Mouse (Mus musculus): ENCODE data around the gene Zfp819. TPM values are rescaled to one million over a fixed set of nuclear protein-coding genes. Genes with fewer than 3 reads are reported as not detected.
"Not testable (repeated sequence)": the region's sequence is repeated elsewhere in the genome, so short reads cannot be mapped to it uniquely, and the experiment has no call there.

Zfp819 gene
- total RNA-seq, 2 experiments from 2014 or later = 0.27 TPM; not detected in 1

- no peak for DNase-seq
These were observed 36.2 kb downstream of the Zfp819 start for GRCm38 (mm10) chr7:43643046-43643652.

GRCm38 (mm10) chr7:43652683-43653082, 45.7 kb downstream of the Zfp819 start:
- DNase-seq = no peak

GRCm38 (mm10) chr7:43654519-43654918, 47.5 kb downstream of the Zfp819 start:
- DNase-seq = no peak

- DNase-seq = no peak
These were observed 49.3 kb downstream of the Zfp819 start for GRCm38 (mm10) chr7:43656232-43656631.

GRCm38 (mm10) chr7:43660002-43660401, 53.0 kb downstream of the Zfp819 start, which contains the start of gene Siglece:
TSS of gene Siglece (minus strand) at chr7:43660161.
- DNase-seq = no peak

GRCm38 (mm10) chr7:43662804-43663203, 55.8 kb downstream of the Zfp819 start:
- no peak for DNase-seq

- not testable (repeated sequence) for DNase-seq
These were observed 60.3 kb downstream of the Zfp819 start for GRCm38 (mm10) chr7:43667221-43667620.

Other genes with a start within 250 kb of the Zfp819 start
- gene Siglecg, start 199.0 kb upstream of the Zfp819 start, total RNA-seq (2021) = 1 to 10 TPM; 1.4 to 1.9 TPM
- not detected for gene Lim2, start 179.5 kb upstream of the Zfp819 start, total RNA-seq (2021)
- 1 to 10 TPM; 1.3 to 2.1 TPM for gene Nkg7, start 170.1 kb upstream of the Zfp819 start, total RNA-seq (2021)
- gene Cldnd2, start 166.4 kb upstream of the Zfp819 start, total RNA-seq (2021) = not detected
- gene Etfb, start 163.1 kb upstream of the Zfp819 start, total RNA-seq (2021) = 1,000 to 10,000 TPM; 1,536 to 1,703 TPM
- 1 to 10 TPM in 1 of 2 experiments, under 1 TPM in 1; 0.69 to 1.1 TPM for gene Gm45233, start 163.0 kb upstream of the Zfp819 start, total RNA-seq (2021)
- gene Vsig10l, start 144.0 kb upstream of the Zfp819 start, total RNA-seq (2021) = 1 to 10 TPM; 4.7 to 5.4 TPM
- 1 to 10 TPM; 1.3 to 2.4 TPM for gene Iglon5, start 117.1 kb upstream of the Zfp819 start, total RNA-seq (2021)
- not detected for gene 4931406B18Rik, start 101.2 kb upstream of the Zfp819 start, total RNA-seq (2021)
- gene Cd33, start 62.7 kb upstream of the Zfp819 start, total RNA-seq (2021) = 1 to 10 TPM; 3.3 to 4.0 TPM
- gene Zfp658, start 44.9 kb upstream of the Zfp819 start, total RNA-seq (2021) = 1 to 10 TPM; 1.9 to 2.5 TPM
- 10 to 100 TPM; 10.8 to 12.5 TPM for gene Zfp719, start 27.6 kb upstream of the Zfp819 start, total RNA-seq (2021)
- gene Ceacam18, start 27.5 kb downstream of the Zfp819 start, total RNA-seq (2021) = not detected
- gene Siglece, start 53.0 kb downstream of the Zfp819 start, total RNA-seq (2021) = 1 to 10 TPM; 1.1 to 1.6 TPM
- 1 to 10 TPM; 9.7 to 9.8 TPM for gene Ctu1, start 64.8 kb downstream of the Zfp819 start, total RNA-seq (2021)
- under 1 TPM in 1 of 2 experiments, not detected in 1; 0.24 TPM for gene Klk14, start 83.2 kb downstream of the Zfp819 start, total RNA-seq (2021)
- not detected for gene Klk13, start 105.4 kb downstream of the Zfp819 start, total RNA-seq (2021)
- gene Klk12, start 161.7 kb downstream of the Zfp819 start, total RNA-seq (2021) = not detected
- gene Klk11, start 167.4 kb downstream of the Zfp819 start, total RNA-seq (2021) = under 1 TPM in 1 of 2 experiments, not detected in 1; 0.27 TPM
- gene Klk10, start 173.9 kb downstream of the Zfp819 start, total RNA-seq (2021) = under 1 TPM; 0.45 to 0.79 TPM
- not detected for gene Klk9, start 184.7 kb downstream of the Zfp819 start, total RNA-seq (2021)
- 1 to 10 TPM; 7.0 to 7.3 TPM for gene Klk8, start 190.4 kb downstream of the Zfp819 start, total RNA-seq (2021)
- gene Klk7, start 204.1 kb downstream of the Zfp819 start, total RNA-seq (2021) = not detected
- gene Klk6, start 217.3 kb downstream of the Zfp819 start, total RNA-seq (2021) = not detected
- gene Klk5, start 234.8 kb downstream of the Zfp819 start, total RNA-seq (2021) = not detected

Measured in adrenal gland, postnatal 10 days (tissue).